Mouse (Mus musculus) liver, adult 2 months (tissue): ENCODE measurements around the gene Dhrs3.

Experiments used
- CTCF ChIP-seq: fragments of 200-500 bp; IDR thresholded peaks from 2 replicates; pipeline ENCODE4 v1.5.1; 2011; ENCODE audit warnings: low read depth, low read length, control low read depth
- POLR2A ChIP-seq: fragments of 200-500 bp; IDR thresholded peaks from 2 replicates; pipeline ENCODE4 v1.6.1; 2011; ENCODE audit warnings: low read length, control low read depth; ENCODE audit not compliant: insufficient read depth; ENCODE audit errors: extremely low read depth

DNA sequence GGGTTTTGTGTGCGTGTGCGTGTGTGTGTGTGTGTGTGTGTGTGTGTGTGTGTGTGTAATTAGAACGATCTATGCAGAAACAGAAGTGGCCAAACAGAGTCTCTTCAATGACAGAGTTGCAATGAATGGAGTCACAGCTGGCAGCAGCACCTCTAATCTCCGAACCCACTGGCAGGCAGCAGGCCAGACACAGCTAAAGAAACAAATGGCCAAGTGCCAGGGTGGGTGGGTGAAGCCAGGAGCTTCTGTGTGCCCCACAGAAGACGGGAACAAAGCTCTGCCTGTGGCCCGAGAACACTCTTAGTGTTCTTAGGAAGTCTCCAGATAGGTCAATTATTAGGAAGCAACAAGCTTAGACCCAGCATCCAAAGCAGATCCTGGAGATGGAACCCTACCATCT is 6.2 kb upstream of the Dhrs3 start:
- TF ChIP-seq CTCF (no peak), POLR2A (no peak)
